Mouse (Mus musculus): Measurements from ENCODE around the gene Thpo. TPM values are rescaled to one million over a fixed set of nuclear protein-coding genes. Genes with fewer than 3 reads are reported as not detected.

The Thpo gene
- polyA plus RNA-seq, 2 experiments = 2.8 to 3.6 TPM

DNA sequence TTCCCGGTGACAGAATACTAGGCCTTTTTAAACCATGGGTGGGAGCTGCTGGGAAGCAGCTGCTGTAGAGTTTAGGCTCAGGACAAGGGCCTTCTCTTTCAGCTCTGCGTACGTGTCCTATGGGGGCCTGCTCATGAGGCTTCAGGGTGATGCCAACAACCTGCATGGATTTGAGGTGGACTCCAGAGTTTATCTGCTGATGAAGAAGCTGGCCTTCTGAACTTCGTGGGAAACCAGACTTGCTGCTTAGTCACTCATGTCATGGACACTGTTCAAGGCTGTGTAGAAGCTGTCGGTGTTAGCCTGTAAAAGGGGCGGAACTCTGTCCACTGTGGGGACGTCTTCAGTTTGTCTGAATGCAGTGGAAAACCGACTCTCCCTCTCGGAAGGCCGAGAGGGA is 12.5 kb downstream of the Thpo start:
- no peaks in the 10 kb centered on the region; the same call in 1 of the 2 replicates for H3K27me3 ChIP-seq (ENCODE audit: control insufficient read depth, insufficient read depth, low read length)
- TF ChIP-seq CTCF (IDR thresholded peaks at IDR 0.05; ENCODE audit: low read depth) (no peak), EP300 (IDR thresholded peaks at IDR 0.05; ENCODE audit: low read depth) (no peak)
- H3K36me3 ChIP-seq (replicated peaks; ENCODE audit: control insufficient read depth, insufficient read depth, low read depth) = no peaks in the 10 kb centered on the region; the same call in none of the 2 replicates
- no peak overlapping the region for H3K27ac ChIP-seq
- DNase-seq (ENCODE audit: low read depth in 3 of 3, low spot score in 3 of 3) (no peak), ATAC-seq (ENCODE audit: insufficient read depth) (no peak)
- no peak overlapping the region for H3K9ac ChIP-seq (replicated peaks)
- H3K9me3 ChIP-seq (ENCODE audit: control insufficient read depth, low read length) = no peaks in the 10 kb centered on the region
- 75% methylated on average over 10 of the region's 10 CpGs for WGBS (ENCODE audit: insufficient replicate concordance)
- H3K4me1 ChIP-seq (replicated peaks; ENCODE audit: control insufficient read depth in 2 of 2, insufficient read depth in 2 of 2, low read length in 1 of 2) = peaks cover 7 to 12% of the 10 kb centered on the region in 2 experiments
- H3K4me3 ChIP-seq (ENCODE audit: insufficient read depth in 1 of 2, low read depth in 2 of 2, low read length in 2 of 2) = no peak overlapping the region
- no peak overlapping the region for H3K4me2 ChIP-seq (ENCODE audit: low read depth)

DNA sequence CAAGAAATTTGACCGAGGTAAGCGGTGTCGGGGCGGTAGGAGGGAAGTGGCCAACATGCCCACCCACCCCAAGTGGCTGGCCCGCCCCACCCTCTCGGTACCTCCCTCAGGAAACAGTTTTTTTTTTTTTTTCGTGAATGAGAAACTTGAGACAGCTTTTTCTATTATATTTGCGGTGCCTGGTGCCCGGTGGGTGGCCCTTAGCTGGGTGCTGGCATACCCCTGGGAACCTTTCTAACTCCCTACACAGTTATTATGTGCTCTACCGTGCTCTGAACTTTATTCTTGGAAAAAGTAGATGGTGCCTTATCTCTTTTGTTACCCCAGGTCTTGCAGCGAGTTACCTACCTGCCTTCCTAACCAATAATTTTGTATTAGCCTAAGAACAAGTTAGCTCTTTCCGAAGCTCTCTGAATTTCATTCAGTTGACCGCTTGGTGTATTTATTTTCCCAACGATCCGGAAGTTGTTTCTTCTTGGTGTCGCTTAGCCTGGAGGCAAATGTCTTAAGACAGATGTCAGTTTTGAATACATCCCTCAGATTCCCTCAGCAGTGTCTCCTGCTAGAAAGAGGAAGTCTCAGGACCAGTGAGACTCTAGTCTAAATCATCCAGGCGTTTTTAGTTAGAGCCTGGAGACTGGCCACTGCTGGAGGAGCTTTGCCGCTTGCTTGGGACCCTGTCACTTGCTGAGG is 16.2 kb downstream of the Thpo start:
- no peak for TF ChIP-seq CTCF (IDR thresholded peaks at IDR 0.05; ENCODE audit: low read depth)
- no peak for TF ChIP-seq EP300 (IDR thresholded peaks at IDR 0.05; ENCODE audit: low read depth)
- Histone ChIP-seq H3K36me3 (replicated peaks; ENCODE audit: control insufficient read depth, insufficient read depth, low read depth) (no peaks in the 10 kb centered on the region; the same call in none of the 2 replicates), H3K9me3 (ENCODE audit: control insufficient read depth, low read length) (no peaks in the 10 kb centered on the region), H3K27ac (peak overlapping the region; percentile 49), H3K4me2 (ENCODE audit: low read depth) (peak overlapping the region; percentile 95), H3K9ac (replicated peaks) (peak overlapping the region; percentile 73), H3K4me1 (replicated peaks; ENCODE audit: control insufficient read depth in 2 of 2, insufficient read depth in 2 of 2, low read length in 1 of 2) (peaks cover 20 to 32% of the 10 kb centered on the region in 2 experiments), H3K4me3 (ENCODE audit: insufficient read depth in 1 of 2, low read depth in 2 of 2, low read length in 2 of 2) (peak overlapping the region; percentile 79 to 84), H3K27me3 (ENCODE audit: control insufficient read depth, insufficient read depth, low read length) (no peaks in the 10 kb centered on the region)
- peak; percentile 31 for ATAC-seq (ENCODE audit: insufficient read depth)
- 1% methylated on average over 18 of the region's 18 CpGs for WGBS (ENCODE audit: insufficient replicate concordance)
- DNase-seq (ENCODE audit: low read depth in 3 of 3, low spot score in 3 of 3) = no peak

DNA sequence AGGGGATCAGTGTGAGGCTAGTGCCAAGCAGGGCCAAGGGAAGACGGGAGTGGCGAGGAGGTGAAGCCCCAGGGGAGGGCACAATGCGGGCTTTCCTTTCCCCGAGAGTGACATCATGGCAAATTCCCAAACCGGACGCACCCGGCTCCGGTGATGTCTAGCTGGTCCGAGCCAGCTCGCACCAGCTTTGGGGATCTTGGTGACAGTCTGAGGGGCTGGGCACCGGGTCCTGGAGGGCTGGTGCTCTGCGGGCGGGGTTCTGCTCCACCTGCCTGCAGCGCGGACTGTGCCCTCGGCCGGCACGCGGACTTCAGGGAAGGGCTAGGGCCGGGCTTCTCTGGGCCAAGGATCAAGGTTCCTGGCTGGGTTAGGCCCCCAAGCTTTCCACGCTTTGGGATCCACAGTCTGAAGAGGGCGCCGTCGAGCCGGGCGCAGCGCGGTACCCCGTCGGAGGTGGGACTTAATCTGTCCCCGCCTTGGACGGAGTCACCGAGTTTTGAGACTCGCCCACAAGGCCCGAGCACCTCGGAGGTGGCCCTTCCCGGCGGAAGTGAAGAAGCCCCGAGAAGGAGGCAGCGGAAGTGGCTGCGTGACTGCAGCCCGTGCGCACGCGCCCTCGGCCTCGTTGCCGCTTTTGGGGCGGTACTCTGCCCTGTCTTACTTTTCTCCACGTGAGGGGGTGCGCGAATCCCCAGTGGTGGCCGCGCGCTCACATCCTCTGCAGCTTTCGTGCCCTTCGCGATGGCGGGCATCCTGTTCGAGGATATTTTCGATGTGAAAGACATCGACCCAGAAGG is 16.9 kb downstream of the Thpo start, which contains the start of the genes Polr2h and Clcn2:
Gene Polr2h (plus strand): TSS at position 485 of the 797 bp plus-strand sequence.
Gene Clcn2 (minus strand): TSS at position 566 of the 797 bp plus-strand sequence.
- peaks cover 26 to 39% of the 10 kb centered on the region in 2 experiments for H3K4me1 ChIP-seq (replicated peaks; ENCODE audit: control insufficient read depth in 2 of 2, insufficient read depth in 2 of 2, low read length in 1 of 2)

DNA sequence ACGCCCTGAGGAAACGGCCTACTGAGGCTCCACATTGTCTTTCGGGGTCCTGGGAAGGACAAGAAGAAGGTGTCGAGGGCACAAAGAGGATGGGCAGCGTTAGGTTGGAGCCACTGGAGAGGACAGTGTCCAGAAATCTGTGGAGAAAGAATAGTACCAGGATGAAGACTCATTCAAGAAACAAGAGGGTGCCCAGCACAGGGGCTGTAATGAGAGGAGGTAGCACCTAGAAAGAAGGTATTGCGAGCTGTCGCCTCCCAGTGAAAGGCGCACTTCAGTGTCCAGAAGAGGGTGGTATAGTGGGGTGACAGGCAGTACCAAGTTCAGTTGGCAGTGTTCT is 17.5 kb downstream of the Thpo start:
- Histone ChIP-seq H3K4me3 (ENCODE audit: insufficient read depth in 1 of 2, low read depth in 2 of 2, low read length in 2 of 2) (peak overlapping the region; percentile 79 to 84), H3K9me3 (ENCODE audit: control insufficient read depth, low read length) (no peaks in the 10 kb centered on the region), H3K27me3 (ENCODE audit: control insufficient read depth, insufficient read depth, low read length) (no peaks in the 10 kb centered on the region), H3K4me1 (replicated peaks; ENCODE audit: control insufficient read depth in 2 of 2, insufficient read depth in 2 of 2, low read length in 1 of 2) (peaks cover 29 to 43% of the 10 kb centered on the region in 2 experiments), H3K27ac (peak overlapping the region; percentile 80), H3K36me3 (replicated peaks; ENCODE audit: control insufficient read depth, insufficient read depth, low read depth) (peaks cover 5% of the 10 kb centered on the region), H3K9ac (replicated peaks) (peak overlapping the region; percentile 72), H3K4me2 (ENCODE audit: low read depth) (peak overlapping the region; percentile 95)
- DNase-seq (ENCODE audit: low read depth in 3 of 3, low spot score in 3 of 3) (no peak), ATAC-seq (ENCODE audit: insufficient read depth) (peak; percentile 21)
- TF ChIP-seq EP300 (IDR thresholded peaks at IDR 0.05; ENCODE audit: low read depth) = no peak
- peak; percentile 17; the same call in 1 of the 2 replicates for TF ChIP-seq CTCF (IDR thresholded peaks at IDR 0.05; ENCODE audit: low read depth)
- 4% methylated on average over 8 of the region's 8 CpGs for WGBS (ENCODE audit: insufficient replicate concordance)

More for the DNA sequence above, 16.9 kb downstream of the Thpo start, which contains the start of the genes Polr2h and Clcn2:
- H3K27me3 ChIP-seq (ENCODE audit: control insufficient read depth, insufficient read depth, low read length) = no peaks in the 10 kb centered on the region
- DNase-seq (ENCODE audit: low read depth in 3 of 3, low spot score in 3 of 3) (peak; percentile 96 to 97 (median 96)), ATAC-seq (ENCODE audit: insufficient read depth) (peak; percentile 85)
- no peaks in the 10 kb centered on the region for H3K9me3 ChIP-seq (ENCODE audit: control insufficient read depth, low read length)
- TF ChIP-seq EP300 (IDR thresholded peaks at IDR 0.05; ENCODE audit: low read depth) (peak; percentile 38), CTCF (IDR thresholded peaks at IDR 0.05; ENCODE audit: low read depth) (peak; percentile 91)
- peak within 1 kb of the TSS; percentile 79 to 84 for H3K4me3 ChIP-seq (ENCODE audit: insufficient read depth in 1 of 2, low read depth in 2 of 2, low read length in 2 of 2)
- peak within 1 kb of the TSS; percentile 80 for H3K27ac ChIP-seq
- H3K36me3 ChIP-seq (replicated peaks; ENCODE audit: control insufficient read depth, insufficient read depth, low read depth) = no peaks in the 10 kb centered on the region; the same call in none of the 2 replicates
- H3K4me2 ChIP-seq (ENCODE audit: low read depth) = peak within 1 kb of the TSS; percentile 95
- WGBS (ENCODE audit: insufficient replicate concordance) = under 1% methylated on average over 60 of the region's 62 CpGs
- H3K9ac ChIP-seq (replicated peaks) = peak within 1 kb of the TSS; percentile 73

Measured in liver, embryonic 14.5 days (tissue).